Mouse (Mus musculus) cortical plate, adult 2 months (tissue): ENCODE measurements at regions not wholly inside any gene's neighbourhood (a gene's known extent, or its start where the extent isn't known, plus 50 kb on each side); places are given as distances from the start of the nearest gene placed in this dataset.

ENCODE experiments used
- H3K27ac ChIP-seq: fragments of 200-500 bp; 2 replicates; pipeline ENCODE4 v1.5.1; 2012; ENCODE audit warnings: low read length, control low read depth, inconsistent platforms; ENCODE audit not compliant: insufficient read depth
- H3K4me1 ChIP-seq: fragments of 200-500 bp; 2 replicates; pipeline ENCODE4 v1.6.1; 2011; ENCODE audit warnings: low read length; ENCODE audit not compliant: control insufficient read depth, insufficient read depth
- H3K4me3 ChIP-seq: fragments of 200-500 bp; 2 replicates; pipeline ENCODE4 v1.5.1; 2011; ENCODE audit warnings: mild to moderate bottlenecking, low read length, control low read depth; ENCODE audit not compliant: insufficient read depth
- CTCF ChIP-seq: fragments of 200-500 bp; IDR thresholded peaks from 2 replicates; pipeline ENCODE4 v1.5.1; 2011; ENCODE audit warnings: mild to moderate bottlenecking, control low read depth, low read length; ENCODE audit not compliant: insufficient read depth; ENCODE audit errors: extremely low read depth
- POLR2A ChIP-seq: fragments of 200-500 bp; IDR thresholded peaks from 2 replicates; pipeline ENCODE4 v1.6.1; 2011; ENCODE audit warnings: mild to moderate bottlenecking, low read length, control low read depth; ENCODE audit not compliant: insufficient read depth; ENCODE audit errors: extremely low read depth

DNA sequence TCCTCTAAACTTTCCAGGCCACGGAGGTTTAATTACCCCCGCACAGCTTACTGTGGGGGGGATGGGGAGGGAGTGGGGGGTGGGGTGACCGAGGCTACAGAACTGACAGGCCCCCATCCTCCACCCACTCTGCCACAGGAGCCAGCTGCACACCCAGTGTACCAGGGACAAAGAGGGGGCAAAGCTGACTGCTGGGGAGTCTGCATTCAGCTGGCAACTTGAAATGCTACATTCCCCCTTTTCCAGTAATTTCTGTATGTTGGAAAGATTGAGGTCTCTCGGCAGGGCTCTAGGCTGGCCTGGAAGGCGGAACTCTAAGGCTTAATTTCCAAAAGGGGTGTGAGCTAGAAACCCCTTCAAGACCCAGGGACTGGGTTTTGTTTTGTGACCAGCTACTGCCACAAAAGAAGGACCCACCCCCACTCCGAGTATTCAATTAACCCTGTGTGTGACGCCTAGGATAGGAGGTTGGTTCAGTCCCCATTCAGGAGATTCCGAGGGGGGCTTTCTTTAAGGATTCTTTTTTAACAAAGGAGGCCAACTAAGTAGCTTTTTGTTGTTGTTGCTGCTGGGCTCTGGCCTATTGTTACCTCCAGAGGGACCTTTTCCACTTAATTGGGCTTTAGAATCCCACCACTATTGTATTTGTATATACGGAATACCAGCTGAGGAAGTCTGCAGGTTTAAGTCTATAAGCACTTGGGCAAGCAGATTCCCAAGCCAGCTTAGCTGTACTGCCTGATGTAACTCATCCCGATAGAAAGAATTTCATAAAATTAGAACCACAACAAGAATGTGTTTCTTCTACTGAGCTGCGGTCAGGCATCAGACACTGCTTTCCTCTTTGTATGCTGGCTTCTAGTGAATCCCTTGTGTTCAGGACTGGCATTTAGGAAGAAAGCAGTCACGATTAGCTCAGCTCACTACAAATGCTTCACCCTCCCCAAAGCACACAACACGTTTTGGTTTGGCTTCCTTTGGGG is 191.2 kb downstream of the Sox11 start:
- Histone ChIP-seq H3K27ac (no peak overlapping the region), H3K4me1 (no peaks in the 10 kb centered on the region), H3K4me3 (no peak overlapping the region)
- TF ChIP-seq POLR2A (no peak), CTCF (no peak)

DNA sequence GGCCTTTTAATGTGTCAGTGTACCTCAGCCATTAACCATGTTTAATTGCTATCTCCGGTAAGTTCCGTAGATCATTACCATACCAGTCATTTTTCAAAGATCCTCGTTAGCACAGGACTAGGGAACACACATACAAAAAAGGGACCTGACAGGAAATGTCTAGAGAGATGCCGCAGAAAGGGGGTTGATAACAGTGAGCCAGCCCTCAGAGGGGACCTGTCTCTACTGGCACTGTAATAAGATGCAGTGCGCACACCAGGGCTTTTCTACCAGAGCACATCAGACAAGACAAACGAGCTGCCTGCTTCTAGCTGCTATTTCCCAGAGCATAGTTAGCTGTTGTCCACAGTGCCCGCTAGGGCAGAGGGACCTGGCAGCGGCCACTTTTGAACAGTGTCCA is 199.1 kb downstream of the Sox11 start:
- no peak overlapping the region for H3K27ac ChIP-seq
- no peaks in the 10 kb centered on the region; the same call in 1 of the 2 replicates for H3K4me1 ChIP-seq
- no peak overlapping the region for H3K4me3 ChIP-seq
- TF ChIP-seq POLR2A (no peak), CTCF (no peak)

DNA sequence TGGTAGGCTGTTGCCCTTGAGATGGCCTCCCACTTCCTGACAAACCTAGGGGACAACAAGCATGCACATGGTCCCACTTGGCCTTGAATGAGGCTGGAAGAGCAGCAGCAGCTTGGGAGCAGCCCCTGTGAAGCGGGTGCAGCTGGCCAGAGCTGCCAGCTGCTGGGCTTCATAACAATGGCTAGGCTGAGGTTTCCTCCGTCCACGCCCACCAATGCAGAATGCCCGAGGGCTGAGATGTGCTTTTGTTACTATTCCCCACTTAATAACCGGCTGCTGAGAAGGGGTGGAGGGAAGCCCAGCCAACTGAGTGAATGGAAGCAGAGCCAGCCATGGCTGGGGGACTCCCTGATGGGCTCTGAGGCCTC is 202.1 kb downstream of the Sox11 start:
- Histone ChIP-seq H3K27ac (no peak overlapping the region), H3K4me3 (no peak overlapping the region), H3K4me1 (peaks cover 2% of the 10 kb centered on the region)
- TF ChIP-seq CTCF, result no peak

DNA sequence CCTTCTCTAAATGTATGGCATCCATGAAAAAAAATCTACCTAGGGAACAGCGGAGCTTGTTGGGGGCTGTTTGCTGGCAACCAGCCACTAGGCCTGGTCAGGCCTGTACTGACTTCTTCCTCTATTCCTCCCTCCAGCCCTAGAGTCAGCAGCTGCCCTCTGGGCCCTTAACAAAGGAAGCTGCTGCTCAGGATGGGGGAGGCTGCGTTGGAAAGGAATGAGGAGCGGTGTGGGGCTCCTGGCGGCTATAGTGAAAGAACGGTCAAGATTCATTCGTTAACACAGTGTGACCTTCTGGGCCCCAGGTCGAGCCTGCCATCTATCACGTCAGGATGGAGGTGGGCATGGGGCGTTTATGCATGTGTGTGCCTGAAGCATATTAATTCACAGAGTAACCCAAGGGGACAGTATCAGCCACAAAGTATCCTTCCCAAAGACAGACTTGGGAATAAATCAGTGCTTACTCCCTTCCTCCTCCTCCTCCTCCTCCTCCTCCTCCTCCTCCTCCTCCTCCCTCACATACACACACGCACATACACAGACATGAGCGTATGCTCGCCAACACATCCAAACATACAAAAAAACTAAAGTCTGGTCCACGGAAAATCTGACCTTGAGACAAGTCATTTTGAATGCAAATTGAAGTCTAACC is 202.6 kb downstream of the Sox11 start:
- Histone ChIP-seq H3K4me3 (no peak overlapping the region), H3K4me1 (peaks cover 2% of the 10 kb centered on the region), H3K27ac (no peak overlapping the region)
- no peak for TF ChIP-seq POLR2A
- no peak for TF ChIP-seq CTCF

DNA sequence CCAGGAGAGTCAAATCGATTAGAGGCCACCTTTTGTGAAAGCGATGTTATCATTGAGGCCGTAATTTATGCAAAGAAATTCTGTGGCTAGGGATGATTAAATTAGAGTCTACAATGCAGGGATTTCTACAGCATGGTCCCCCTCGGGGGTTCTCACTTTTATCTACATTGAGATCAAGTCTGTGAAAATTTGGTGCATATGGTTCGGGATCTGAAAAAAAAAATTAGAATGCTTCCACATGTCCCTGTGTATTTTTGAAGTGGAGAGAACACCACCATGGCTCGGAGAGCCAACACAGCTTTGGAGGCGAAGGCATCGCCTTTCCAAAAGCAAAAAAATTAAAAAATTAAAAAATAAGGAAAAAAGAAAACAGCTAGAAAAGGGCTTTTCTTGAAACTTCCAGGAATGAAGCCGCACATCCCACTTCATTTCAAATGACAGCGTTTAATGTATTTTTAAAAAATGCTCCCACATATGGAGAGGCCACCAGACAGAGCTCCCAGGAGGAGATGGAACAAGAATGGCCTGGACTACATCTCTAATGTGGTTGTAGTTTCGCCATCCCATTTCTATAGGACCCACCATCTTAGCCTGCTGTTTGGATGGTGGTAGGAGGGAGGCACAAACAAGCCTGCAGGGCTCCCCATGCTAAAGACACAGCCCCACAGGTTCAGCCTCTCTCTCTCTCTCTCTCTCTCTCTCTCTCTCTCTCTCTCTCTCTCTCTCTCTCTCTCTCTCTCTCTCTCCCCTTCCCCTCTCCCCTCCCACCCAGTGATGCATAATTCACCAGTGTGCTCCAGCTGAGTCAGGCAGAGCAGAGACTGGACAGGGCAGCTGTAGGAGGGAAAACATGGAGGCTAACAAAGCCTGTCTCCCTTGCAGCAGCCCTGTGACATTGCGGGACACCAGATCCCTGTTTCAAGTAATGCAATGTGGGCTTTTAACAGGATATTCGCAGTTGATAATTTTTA is 203.4 kb downstream of the Sox11 start:
- Histone ChIP-seq H3K4me1 (peaks cover 2% of the 10 kb centered on the region), H3K27ac (no peak overlapping the region), H3K4me3 (no peak overlapping the region)
- TF ChIP-seq CTCF, result no peak

DNA sequence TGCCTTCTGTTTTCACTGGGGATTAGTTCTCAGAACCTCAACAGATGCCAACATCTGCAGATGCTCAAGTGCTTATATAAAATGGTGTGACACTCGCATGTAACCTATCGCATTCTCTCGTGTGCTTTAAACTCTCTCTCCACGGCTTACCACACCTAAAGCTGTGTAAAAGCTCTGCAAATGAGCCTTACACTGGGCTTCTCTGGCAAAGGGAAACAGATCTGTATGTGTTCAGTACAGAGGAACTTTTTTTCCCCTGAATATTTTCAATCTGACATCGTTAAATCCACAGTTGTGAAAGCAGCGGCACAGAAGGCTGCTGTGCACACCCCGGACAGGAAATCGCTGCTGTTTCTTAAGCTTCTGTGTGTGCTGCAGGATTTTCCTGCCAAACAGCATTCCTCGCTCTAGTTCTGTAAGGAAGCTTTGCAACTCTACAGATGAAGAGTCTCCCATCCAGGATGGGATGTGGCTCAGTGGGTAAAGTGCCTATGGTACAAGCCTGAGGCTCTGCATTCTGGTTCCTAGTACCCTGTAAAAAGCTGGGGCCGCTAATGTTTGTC is 206.3 kb downstream of the Sox11 start:
- H3K27ac ChIP-seq, result no peak overlapping the region
- no peak overlapping the region for H3K4me3 ChIP-seq
- no peak for TF ChIP-seq CTCF
- no peak for TF ChIP-seq POLR2A
- peaks cover 2% of the 10 kb centered on the region for H3K4me1 ChIP-seq

DNA sequence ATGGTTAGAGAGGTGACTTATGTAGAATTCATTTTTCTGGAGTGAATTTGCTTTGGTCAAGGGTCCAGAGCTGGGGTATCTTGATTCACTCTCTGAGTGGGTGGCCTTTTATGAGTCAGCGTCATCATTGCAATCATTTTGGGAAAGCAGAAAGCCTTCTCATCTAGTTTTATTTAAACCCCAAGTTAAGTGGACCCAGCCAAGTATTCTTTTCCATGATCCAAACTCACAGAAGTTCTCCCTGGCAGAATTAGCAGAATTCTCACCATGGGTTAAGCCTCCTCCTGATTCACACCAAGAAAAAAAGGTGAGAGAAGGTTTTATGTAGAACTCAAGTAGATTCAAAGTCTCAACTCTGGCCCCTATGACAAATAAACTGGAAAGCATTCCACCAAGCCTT is 211.8 kb downstream of the Sox11 start:
- Histone ChIP-seq H3K4me3 (no peak overlapping the region), H3K27ac (no peak overlapping the region), H3K4me1 (no peaks in the 10 kb centered on the region)
- TF ChIP-seq POLR2A (no peak), CTCF (no peak)

DNA sequence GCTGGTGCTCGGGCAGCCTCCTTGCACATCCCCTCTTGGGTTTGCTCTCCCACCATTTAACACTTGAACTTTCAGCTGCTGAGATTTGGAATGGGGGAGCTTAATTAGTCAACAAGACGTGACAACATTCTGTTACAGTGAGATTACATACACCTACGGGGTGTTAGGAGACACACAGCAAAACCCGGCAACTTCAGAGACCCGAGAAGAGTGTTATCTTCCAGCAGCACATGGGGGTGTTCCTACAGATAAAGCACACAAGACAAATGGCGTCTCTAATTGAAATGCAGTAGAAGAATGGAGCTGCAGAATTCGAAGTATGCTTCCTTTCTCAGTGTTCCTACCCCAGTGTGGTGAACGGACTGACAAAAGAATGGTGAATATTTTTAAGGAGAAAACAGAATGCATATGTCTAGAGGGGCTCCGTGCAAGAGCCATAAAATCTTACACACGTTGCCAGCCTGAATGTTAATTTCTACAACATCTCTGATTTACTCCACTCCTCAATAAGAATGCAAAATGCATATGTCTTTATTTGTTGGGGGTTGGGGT is 215.2 kb downstream of the Sox11 start:
- Histone ChIP-seq H3K4me3 (no peak overlapping the region), H3K4me1 (no peaks in the 10 kb centered on the region), H3K27ac (no peak overlapping the region)
- TF ChIP-seq POLR2A, result no peak
- no peak for TF ChIP-seq CTCF

DNA sequence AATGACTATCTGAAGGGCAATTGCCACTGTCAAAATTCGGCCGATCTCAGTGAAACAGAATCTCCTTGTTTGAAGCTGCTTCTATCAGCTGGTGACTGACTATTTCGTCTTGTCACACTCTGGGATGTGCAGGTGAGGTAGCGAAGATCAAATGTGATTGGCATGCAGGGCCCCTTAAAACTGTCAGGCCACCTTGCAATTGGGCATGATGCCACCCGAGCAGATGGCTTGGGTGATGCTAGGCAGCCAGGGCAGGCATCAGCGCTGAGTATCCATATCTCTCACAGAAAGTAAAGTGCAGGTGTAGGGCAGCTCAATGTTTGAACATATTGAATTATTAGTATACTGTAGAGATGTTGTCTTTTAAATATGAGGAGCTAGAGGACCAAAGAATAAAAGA is 223.8 kb downstream of the Sox11 start:
- no peak for TF ChIP-seq POLR2A
- no peak for TF ChIP-seq CTCF
- Histone ChIP-seq H3K4me1 (peaks cover 1% of the 10 kb centered on the region), H3K4me3 (no peak overlapping the region), H3K27ac (no peak overlapping the region)
